Mouse (Mus musculus) liver, postnatal 0 days (tissue): ENCODE measurements around the gene Mllt11. TPM values are rescaled to one million over a fixed set of nuclear protein-coding genes. Genes with fewer than 3 reads are reported as not detected.

ENCODE experiments used
- ATAC-seq: fragments of 200-750 bp; cut with Nextera tagmentation; 2 replicates; pipeline ENCODE4 v1.8.0; 2017; ENCODE audit warnings: mild to moderate bottlenecking, moderate library complexity
- DNase-seq: peaks from one replicate; pipeline ENCODE4 v3.0.0-alpha.2; 2016
- H3K27ac ChIP-seq: fragments of 300-500 bp; sonication (generic); 2 replicates; pipeline ENCODE4 v1.5.1; 2014; ENCODE audit warnings: antibody characterized with exemption, moderate library complexity, mild to moderate bottlenecking, low read depth
- H3K27me3 ChIP-seq: fragments of 300-500 bp; sonication (generic); 2 replicates; pipeline ENCODE4 v1.6.1; 2014; ENCODE audit warnings: low read length, control low read depth, mixed read lengths; ENCODE audit not compliant: insufficient read depth
- H3K36me3 ChIP-seq: fragments of 300-500 bp; sonication (generic); replicated peaks from 2 replicates; pipeline ENCODE4 v1.6.1; 2014; ENCODE audit warnings: mild to moderate bottlenecking, control low read depth, low read length, moderate library complexity, mixed read lengths; ENCODE audit not compliant: insufficient read depth
- H3K4me1 ChIP-seq: fragments of 300-500 bp; sonication (generic); 2 replicates; pipeline ENCODE4 v1.6.1; 2014; ENCODE audit warnings: antibody characterized with exemption, mild to moderate bottlenecking, control low read depth; ENCODE audit not compliant: insufficient read depth
- H3K4me2 ChIP-seq: fragments of 300-500 bp; sonication (generic); 2 replicates; pipeline ENCODE4 v1.6.1; 2014; ENCODE audit warnings: low read depth, mild to moderate bottlenecking, low read length, moderate library complexity, mixed read lengths
- H3K4me3 ChIP-seq: fragments of 300-500 bp; sonication (generic); 2 replicates; pipeline ENCODE4 v1.5.1; 2014; ENCODE audit warnings: low read depth, low read length
- H3K9ac ChIP-seq: fragments of 300-500 bp; sonication (generic); replicated peaks from 2 replicates; pipeline ENCODE4 v1.6.1; 2014; ENCODE audit warnings: mild to moderate bottlenecking, moderate library complexity
- H3K9me3 ChIP-seq: fragments of 300-500 bp; sonication (generic); 2 replicates; pipeline ENCODE4 v1.6.1; 2016; ENCODE audit warnings: mild to moderate bottlenecking, control low read depth, low read length, mixed read lengths
- CTCF ChIP-seq: sonication (generic); IDR thresholded peaks from 2 replicates; pipeline ENCODE4 v1.5.1; 2016; ENCODE audit warnings: antibody characterized with exemption, low read depth
- EP300 ChIP-seq: IDR thresholded peaks from 2 replicates; pipeline ENCODE4 v1.6.1; 2016; ENCODE audit warnings: antibody characterized with exemption, low read depth, mild to moderate bottlenecking
- WGBS: fragments of 180-500 bp; shearing (Covaris S2); extraction: QIAGEN DNeasy Blood & Tissue Kit; methylation state at CpG from one replicate; pipeline ENCODE4 v1.1.7; 2014; ENCODE audit not compliant: insufficient replicate concordance; 5-methylcytosine and 5-hydroxymethylcytosine counted together
- polyA plus RNA-seq: library from polyadenylated mRNA; unstranded; fragments of >200 nt; fragmentation: Nextera tagmentation; extraction: Ambion mirVana; gene quantifications from 2 replicates; pipeline ENCODE4 v1.2.1, GENCODE M21; 2015

Gene Mllt11
- polyA plus RNA-seq, 1 experiment from 2014 or later: 2.0 TPM

- Histone ChIP-seq H3K9me3 (no peaks in the 10 kb centered on the region), H3K36me3 (no peaks in the 10 kb centered on the region), H3K27me3 (no peaks in the 10 kb centered on the region), H3K4me3 (no peak overlapping the region), H3K9ac (no peak overlapping the region), H3K4me2 (no peak overlapping the region), H3K27ac (no peak overlapping the region), H3K4me1 (peaks cover 5% of the 10 kb centered on the region)
- ATAC-seq (no peak), DNase-seq (no peak)
- WGBS: 61% methylated on average over 1 of the region's 1 CpGs
- no peak for TF ChIP-seq CTCF
- no peak for TF ChIP-seq EP300
Measured at GRCm38 (mm10) chr3:95247660-95248336, 15.8 kb upstream of the Mllt11 start.

- peak; percentile 47 for ATAC-seq
Measured at GRCm38 (mm10) chr3:95246465-95247231, 14.7 kb upstream of the Mllt11 start.

GRCm38 (mm10) chr3:95243086-95243485, 11.1 kb upstream of the Mllt11 start:
- no peaks in the 10 kb centered on the region for H3K27me3 ChIP-seq
- DNase-seq (no peak), ATAC-seq (no peak)
- H3K4me3 ChIP-seq: no peak overlapping the region
- no peaks in the 10 kb centered on the region for H3K36me3 ChIP-seq
- WGBS: 84% methylated on average over 2 of the region's 2 CpGs
- no peaks in the 10 kb centered on the region for H3K9me3 ChIP-seq
- no peak overlapping the region for H3K9ac ChIP-seq
- H3K4me2 ChIP-seq: no peak overlapping the region
- H3K4me1 ChIP-seq: peaks cover 5% of the 10 kb centered on the region
- H3K27ac ChIP-seq: no peak overlapping the region
- TF ChIP-seq EP300: no peak
- no peak for TF ChIP-seq CTCF

More at GRCm38 (mm10) chr3:95246465-95247231, 14.7 kb upstream of the Mllt11 start:
- Histone ChIP-seq H3K9me3 (no peaks in the 10 kb centered on the region), H3K27ac (no peak overlapping the region), H3K4me1 (peaks cover 5% of the 10 kb centered on the region), H3K4me2 (no peak overlapping the region), H3K27me3 (no peaks in the 10 kb centered on the region), H3K36me3 (no peaks in the 10 kb centered on the region), H3K9ac (no peak overlapping the region), H3K4me3 (no peak overlapping the region)
- DNase-seq: no peak
- 66% methylated on average over 5 of the region's 5 CpGs for whole genome bisulfite sequencing
- TF ChIP-seq CTCF (no peak), EP300 (no peak)

GRCm38 (mm10) chr3:95241498-95241897, 9.5 kb upstream of the Mllt11 start, which contains the start of gene Gm128:
Gm128 (minus strand) TSS chr3:95241598.
- H3K9ac ChIP-seq: no peak within 1 kb of the TSS
- H3K36me3 ChIP-seq: peaks cover 2% of the 10 kb centered on the region; the same call in 1 of the 2 replicates
- H3K9me3 ChIP-seq: no peaks in the 10 kb centered on the region
- no peak for TF ChIP-seq EP300
- TF ChIP-seq CTCF: no peak
- no peaks in the 10 kb centered on the region; the same call in 1 of the 2 replicates for H3K4me1 ChIP-seq
- no peak within 1 kb of the TSS for H3K27ac ChIP-seq
- no peak for DNase-seq
- 76% methylated on average over 7 of the region's 7 CpGs for WGBS
- no peak within 1 kb of the TSS for H3K4me2 ChIP-seq
- ATAC-seq: no peak
- H3K4me3 ChIP-seq: no peak within 1 kb of the TSS
- no peaks in the 10 kb centered on the region for H3K27me3 ChIP-seq

DNA sequence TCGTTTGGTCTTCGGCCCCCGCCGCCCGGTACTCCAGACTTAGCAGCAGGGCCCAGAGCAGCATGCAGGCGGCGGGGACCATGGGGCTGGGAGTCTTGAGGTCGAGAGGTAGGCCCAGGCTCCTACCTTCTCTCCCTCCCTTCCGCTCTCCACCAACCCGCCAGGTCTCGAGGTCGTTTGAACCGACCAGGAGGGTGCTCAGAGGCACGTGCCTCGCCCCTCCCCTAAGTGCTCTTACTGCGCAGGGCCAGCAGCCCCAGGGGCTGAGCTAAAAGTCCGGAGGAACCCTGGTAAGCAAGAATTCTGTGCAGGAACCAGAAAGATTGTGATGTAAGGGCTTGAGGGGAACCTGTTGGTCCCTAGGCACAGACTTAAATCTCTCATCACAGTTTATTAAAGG, 8.9 kb upstream of the Mllt11 start:
- Histone ChIP-seq H3K4me2 (no peak overlapping the region), H3K4me1 (no peaks in the 10 kb centered on the region), H3K27ac (no peak overlapping the region), H3K36me3 (peaks cover 7% of the 10 kb centered on the region), H3K9ac (no peak overlapping the region), H3K4me3 (no peak overlapping the region), H3K27me3 (no peaks in the 10 kb centered on the region), H3K9me3 (no peaks in the 10 kb centered on the region)
- TF ChIP-seq EP300: no peak
- DNase-seq: no peak
- 60% methylated on average over 14 of the region's 17 CpGs for WGBS
- ATAC-seq: 0 out of 2 replicates have a peak, but pooled peaks have one; percentile 15

- H3K36me3 ChIP-seq: peaks cover 16% of the 10 kb centered on the region
- 71% methylated on average over 12 of the region's 12 CpGs for WGBS
- H3K9ac ChIP-seq: no peak overlapping the region
- H3K27ac ChIP-seq: no peak overlapping the region
- DNase-seq (no peak), ATAC-seq (no peak)
- TF ChIP-seq EP300: no peak
- TF ChIP-seq CTCF: no peak
- H3K9me3 ChIP-seq: no peaks in the 10 kb centered on the region
- H3K4me1 ChIP-seq: no peaks in the 10 kb centered on the region
- no peaks in the 10 kb centered on the region for H3K27me3 ChIP-seq
- H3K4me3 ChIP-seq: no peak overlapping the region
- H3K4me2 ChIP-seq: no peak overlapping the region
Measured at GRCm38 (mm10) chr3:95239971-95240370, 8.0 kb upstream of the Mllt11 start.
